Mouse (Mus musculus) hindbrain, postnatal 0 days (tissue): ENCODE data around the gene Tnk1. TPM values are rescaled to one million over a fixed set of nuclear protein-coding genes. Genes with fewer than 3 reads are reported as not detected.

Experiments
- ATAC-seq: fragments of 200-750 bp; cut with Nextera tagmentation; 2 replicates; pipeline ENCODE4 v1.8.0; 2017; ENCODE audit warnings: mild to moderate bottlenecking, moderate TSS enrichment, moderate library complexity
- DNase-seq: peaks from one replicate; pipeline ENCODE4 v3.0.0-alpha.2; 2015; ENCODE audit warnings: low spot score
- H3K27ac ChIP-seq: fragments of 300-500 bp; sonication (generic); 2 replicates; pipeline ENCODE4 v1.5.1; 2014; ENCODE audit warnings: mild to moderate bottlenecking
- H3K27me3 ChIP-seq: fragments of 300-500 bp; sonication (generic); 2 replicates; pipeline ENCODE4 v1.6.1; 2014; ENCODE audit warnings: low read length, mixed read lengths; ENCODE audit not compliant: insufficient read depth
- H3K36me3 ChIP-seq: fragments of 300-500 bp; sonication (generic); 2 replicates; pipeline ENCODE4 v1.6.1; 2014; ENCODE audit warnings: low read length, mixed read lengths; ENCODE audit not compliant: insufficient read depth
- H3K4me1 ChIP-seq: fragments of 300-500 bp; sonication (generic); 2 replicates; pipeline ENCODE4 v1.6.1; 2014; ENCODE audit warnings: antibody characterized with exemption, low read length, mixed read lengths; ENCODE audit not compliant: insufficient read depth
- H3K4me2 ChIP-seq: fragments of 300-500 bp; sonication (generic); 2 replicates; pipeline ENCODE4 v1.6.1; 2014; ENCODE audit warnings: low read depth, mild to moderate bottlenecking, low read length, moderate library complexity, mixed read lengths
- H3K4me3 ChIP-seq: fragments of 300-500 bp; sonication (generic); 2 replicates; pipeline ENCODE4 v1.5.1; 2014; ENCODE audit warnings: low read length
- H3K9ac ChIP-seq: fragments of 300-500 bp; sonication (generic); replicated peaks from 2 replicates; pipeline ENCODE4 v1.6.1; 2014; ENCODE audit warnings: mild to moderate bottlenecking, low read length, moderate library complexity, mixed read lengths
- H3K9me3 ChIP-seq: fragments of 300-500 bp; sonication (generic); 2 replicates; pipeline ENCODE4 v1.6.1; 2016; ENCODE audit warnings: low read length, mixed read lengths
- CTCF ChIP-seq: IDR thresholded peaks from 2 replicates; pipeline ENCODE4 v1.5.1; 2016; ENCODE audit warnings: antibody characterized with exemption, control low read depth, low read depth
- WGBS: fragments of 180-500 bp; shearing (Covaris S2); extraction: QIAGEN DNeasy Blood & Tissue Kit; methylation state at CpG from one replicate; pipeline ENCODE4 v1.1.7; 2014; 5-methylcytosine and 5-hydroxymethylcytosine counted together
- polyA plus RNA-seq: library from polyadenylated mRNA; unstranded; fragments of >200 nt; fragmentation: Nextera tagmentation; extraction: Ambion mirVana; gene quantifications from 2 replicates; pipeline ENCODE4 v1.2.1, GENCODE M21; 2015
- total RNA-seq: library from RNA; depleted of rRNA; stranded (reverse); fragments of >200 nt; gene quantifications from 2 replicates; pipeline ENCODE4 v1.2.3, GENCODE M21; 2014

Tnk1 gene
- total and polyA plus RNA-seq, 2 experiments from 2014 or later, result not detected

DNA sequence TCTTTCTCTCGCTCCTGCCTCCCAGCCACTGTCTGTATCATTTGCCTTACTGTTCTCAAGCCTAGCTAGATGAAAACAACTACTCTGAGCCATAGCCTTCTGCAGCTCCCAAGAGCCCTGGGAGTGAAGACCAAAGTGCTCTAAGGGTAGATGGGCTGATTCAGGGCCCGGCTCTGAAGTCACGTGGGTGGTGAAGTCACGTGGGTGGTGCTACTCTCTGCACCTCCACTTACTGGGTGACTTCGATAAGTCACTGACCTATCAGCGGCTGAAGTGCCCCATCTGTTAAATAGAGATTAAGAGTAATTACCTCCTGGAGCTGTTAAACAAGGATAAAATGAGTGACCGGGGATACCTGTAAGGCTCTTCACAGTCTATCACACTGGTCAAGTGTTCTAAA, 4.5 kb downstream of the Tnk1 start:
- H3K9ac ChIP-seq, result no peak overlapping the region
- H3K36me3 ChIP-seq, result peaks cover 23% of the 10 kb centered on the region
- H3K9me3 ChIP-seq, result no peaks in the 10 kb centered on the region
- no peak overlapping the region for H3K4me2 ChIP-seq
- no peak overlapping the region for H3K4me3 ChIP-seq
- no peak for TF ChIP-seq CTCF
- no peak overlapping the region for H3K27ac ChIP-seq
- no peak for ATAC-seq
- no peak for DNase-seq
- H3K27me3 ChIP-seq, result 0 out of 2 replicates have a peak, but pooled peaks cover 5% of the 10 kb centered on the region
- no peaks in the 10 kb centered on the region for H3K4me1 ChIP-seq
- WGBS, result 78% methylated on average over 7 of the region's 7 CpGs

DNA sequence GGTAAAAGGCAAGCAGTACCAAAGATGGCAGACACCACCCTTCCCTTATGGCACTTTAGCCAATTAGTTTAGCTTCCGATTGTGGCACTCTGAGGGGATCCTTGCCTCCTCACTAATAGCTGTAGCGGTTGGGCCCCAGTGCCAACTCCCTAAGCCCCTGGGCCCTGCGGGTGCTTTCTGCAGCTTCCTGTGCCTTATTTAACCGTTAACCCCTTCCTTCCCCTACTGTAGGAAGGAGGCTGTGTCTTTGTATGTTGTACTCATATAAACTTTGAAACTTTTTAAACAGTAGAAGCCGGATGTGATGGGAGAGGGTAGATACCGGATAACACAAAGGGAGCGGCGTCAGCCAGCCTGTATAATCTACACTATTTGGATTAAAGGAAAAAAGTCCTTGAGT, 7.8 kb downstream of the Tnk1 start:
- Histone ChIP-seq H3K4me2 (no peak overlapping the region), H3K4me3 (no peak overlapping the region), H3K4me1 (peaks cover 2% of the 10 kb centered on the region), H3K27ac (no peak overlapping the region), H3K36me3 (peaks cover 29% of the 10 kb centered on the region), H3K27me3 (no peaks in the 10 kb centered on the region), H3K9me3 (no peaks in the 10 kb centered on the region), H3K9ac (no peak overlapping the region)
- 69% methylated on average over 8 of the region's 8 CpGs for WGBS
- DNase-seq (no peak), ATAC-seq (no peak)
- no peak for TF ChIP-seq CTCF

DNA sequence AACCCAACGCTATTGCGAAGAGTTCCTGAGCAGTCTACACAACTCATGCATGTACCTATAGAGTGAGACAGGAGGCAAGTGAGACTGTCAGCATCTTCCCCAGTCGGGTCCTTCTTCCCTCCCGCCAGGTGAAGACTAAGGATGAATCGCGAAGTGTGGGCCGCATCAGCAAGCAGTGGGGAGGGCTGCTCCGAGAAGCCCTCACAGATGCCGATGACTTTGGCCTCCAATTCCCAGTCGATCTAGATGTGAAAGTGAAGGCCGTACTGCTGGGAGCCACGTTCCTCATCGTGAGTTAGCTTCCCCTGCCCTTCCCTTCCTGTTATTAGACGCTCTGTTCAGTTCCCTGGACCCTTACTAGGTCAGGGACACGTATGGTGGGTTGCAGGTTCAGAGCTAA, 8.6 kb downstream of the Tnk1 start:
- Histone ChIP-seq H3K4me1 (peaks cover 6% of the 10 kb centered on the region), H3K27ac (no peak overlapping the region), H3K36me3 (peaks cover 29% of the 10 kb centered on the region), H3K9me3 (no peaks in the 10 kb centered on the region), H3K4me2 (no peak overlapping the region), H3K4me3 (no peak overlapping the region), H3K27me3 (no peaks in the 10 kb centered on the region), H3K9ac (no peak overlapping the region)
- WGBS, result 96% methylated on average over 15 of the region's 15 CpGs
- TF ChIP-seq CTCF, result no peak
- ATAC-seq, result no peak
- no peak for DNase-seq

GRCm38 (mm10) chr11:69849128-69849527, 9.4 kb downstream of the Tnk1 start:
- Histone ChIP-seq H3K27me3 (no peaks in the 10 kb centered on the region), H3K4me2 (no peak overlapping the region), H3K4me3 (no peak overlapping the region), H3K4me1 (peaks cover 6% of the 10 kb centered on the region), H3K9ac (no peak overlapping the region), H3K36me3 (peaks cover 29% of the 10 kb centered on the region), H3K27ac (no peak overlapping the region), H3K9me3 (no peaks in the 10 kb centered on the region)
- ATAC-seq (no peak), DNase-seq (no peak)
- no peak for TF ChIP-seq CTCF
- 90% methylated on average over 9 of the region's 9 CpGs for WGBS

- 87% methylated on average over 6 of the region's 6 CpGs for WGBS
- peaks cover 6% of the 10 kb centered on the region for H3K4me1 ChIP-seq
- ATAC-seq, result no peak
- peak overlapping the region; percentile 92 for H3K4me2 ChIP-seq
- H3K4me3 ChIP-seq, result no peak overlapping the region
- 0 out of 2 replicates have a peak overlapping the region, but pooled peaks have one; percentile 93 for H3K27ac ChIP-seq
- no peak for DNase-seq
- no peak for TF ChIP-seq CTCF
- H3K9me3 ChIP-seq, result no peaks in the 10 kb centered on the region
- peaks cover 29% of the 10 kb centered on the region for H3K36me3 ChIP-seq
- H3K9ac ChIP-seq, result no peak overlapping the region
- H3K27me3 ChIP-seq, result no peaks in the 10 kb centered on the region
Observed at GRCm38 (mm10) chr11:69848021-69848420, 10.5 kb downstream of the Tnk1 start.

- peak overlapping the region; percentile 85 for H3K9ac ChIP-seq
- 9% methylated on average over 37 of the region's 37 CpGs for WGBS
- H3K27me3 ChIP-seq, result no peaks in the 10 kb centered on the region
- H3K4me1 ChIP-seq, result peaks cover 6% of the 10 kb centered on the region
- peak overlapping the region; percentile 93 for H3K27ac ChIP-seq
- peak overlapping the region; percentile 80 for H3K4me3 ChIP-seq
- TF ChIP-seq CTCF, result no peak
- ATAC-seq (peak; percentile 48), DNase-seq (peak; percentile 27)
- H3K9me3 ChIP-seq, result no peaks in the 10 kb centered on the region
- H3K36me3 ChIP-seq, result peaks cover 29% of the 10 kb centered on the region
- peak overlapping the region; percentile 92 for H3K4me2 ChIP-seq
Observed at GRCm38 (mm10) chr11:69846738-69847688, 11.5 kb downstream of the Tnk1 start.

DNA sequence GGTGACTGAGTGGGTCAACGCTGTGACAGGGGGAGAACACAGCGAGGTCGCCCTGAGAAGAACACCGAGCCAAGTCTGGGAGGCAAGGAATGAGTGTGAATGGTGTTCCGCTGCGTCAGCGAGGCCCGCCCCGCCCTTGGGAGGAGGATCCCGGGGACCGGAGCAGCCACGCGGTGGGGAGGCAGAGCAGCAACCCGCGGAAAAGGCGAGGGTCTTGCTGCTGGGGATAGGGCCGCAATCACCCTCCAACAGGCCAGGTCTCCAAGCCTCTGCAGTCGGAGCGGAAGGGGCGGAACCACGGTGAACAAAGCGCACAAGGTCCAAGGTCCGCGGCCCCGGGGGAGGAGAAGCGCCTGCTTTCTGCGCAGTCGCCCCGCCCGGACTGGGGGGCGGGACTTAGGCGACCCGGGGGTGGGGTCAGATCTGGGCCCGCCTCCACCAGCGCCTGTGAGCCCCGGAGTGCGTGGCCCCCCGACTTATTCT, 12.3 kb downstream of the Tnk1 start, which contains the start of gene Plscr3:
Gene Plscr3, plus strand, starts transcription at position 179 of the 483 bp plus-strand sequence.
- peaks cover 23% of the 10 kb centered on the region for H3K36me3 ChIP-seq
- peak; percentile 96 for DNase-seq
- no peak for TF ChIP-seq CTCF
- peak; percentile 94 for ATAC-seq
- no peaks in the 10 kb centered on the region for H3K27me3 ChIP-seq
- H3K27ac ChIP-seq, result peak within 1 kb of the TSS; percentile 93
- H3K9me3 ChIP-seq, result no peaks in the 10 kb centered on the region
- peak within 1 kb of the TSS; percentile 92 for H3K4me2 ChIP-seq
- peaks cover 6% of the 10 kb centered on the region for H3K4me1 ChIP-seq
- H3K4me3 ChIP-seq, result peak within 1 kb of the TSS; percentile 80
- peak within 1 kb of the TSS; percentile 85 for H3K9ac ChIP-seq
- under 1% methylated on average over 32 of the region's 38 CpGs for WGBS
